Mouse (Mus musculus) T-helper 2 cell (primary cell): ENCODE measurements at regions not wholly inside any gene's neighbourhood (a gene's known extent, or its start where the extent isn't known, plus 50 kb on each side); places are given as distances from the start of the nearest gene placed in this dataset.

Experiments used
- in situ Hi-C: fragments of 300-600 bp; cut with MboI, MseI; formaldehyde crosslinking; loops from one replicate; pipeline ENCODE4 v1.15.1; 2025; ENCODE audit warnings: high pct_unique_total_duplicates

- in situ Hi-C loops, result no loop called here
These were observed 69.5 kb downstream of the Ephb3 start for GRCm38 (mm10) chr16:21274012-21274528.

GRCm38 (mm10) chr16:21277789-21278342 is 73.3 kb downstream of the Ephb3 start:
- in situ Hi-C loops, result no loop called here

GRCm38 (mm10) chr16:21278387-21278786 is 73.8 kb downstream of the Ephb3 start:
- in situ Hi-C loops, result no loop called here

GRCm38 (mm10) chr16:21280200-21280627 is 75.7 kb downstream of the Ephb3 start:
- in situ Hi-C loops, result no loop called here

GRCm38 (mm10) chr16:21281958-21282730 is 77.6 kb downstream of the Ephb3 start:
- in situ Hi-C loops, result no loop called here

GRCm38 (mm10) chr16:21286099-21286498 is 81.5 kb downstream of the Ephb3 start:
- in situ Hi-C loops, result loop anchor here (5.0 kb wide), 1 partner anchor 36 kb away; no protein-coding TSS in a partner anchor

GRCm38 (mm10) chr16:21289528-21289927 is 85.0 kb downstream of the Ephb3 start:
- in situ Hi-C loops, result loop anchor here (5.0 kb wide), 1 partner anchor 33 kb away; no protein-coding TSS in a partner anchor

- in situ Hi-C loops, result no loop called here
These were observed 88.5 kb downstream of the Ephb3 start for GRCm38 (mm10) chr16:21293010-21293409.

GRCm38 (mm10) chr16:21293569-21293968 is 89.0 kb downstream of the Ephb3 start:
- in situ Hi-C loops, result no loop called here

GRCm38 (mm10) chr16:21294677-21295411 is 90.3 kb downstream of the Ephb3 start:
- in situ Hi-C loops, result no loop called here

- in situ Hi-C loops, result no loop called here
These were observed 91.6 kb downstream of the Ephb3 start for GRCm38 (mm10) chr16:21295956-21296733.

- in situ Hi-C loops, result no loop called here
These were observed 92.2 kb downstream of the Ephb3 start for GRCm38 (mm10) chr16:21296786-21297185.

GRCm38 (mm10) chr16:21298866-21299265 is 94.3 kb downstream of the Ephb3 start:
- in situ Hi-C loops, result no loop called here

GRCm38 (mm10) chr16:21305859-21306258 is 101.3 kb downstream of the Ephb3 start:
- in situ Hi-C loops, result no loop called here

- in situ Hi-C loops, result no loop called here
These were observed 104.0 kb downstream of the Ephb3 start for GRCm38 (mm10) chr16:21308513-21308912.

GRCm38 (mm10) chr16:21310636-21311615 is 106.4 kb downstream of the Ephb3 start:
- in situ Hi-C loops, result no loop called here

- in situ Hi-C loops, result no loop called here
These were observed 107.2 kb downstream of the Ephb3 start for GRCm38 (mm10) chr16:21311781-21312180.

GRCm38 (mm10) chr16:21315751-21316151 is 107.2 kb upstream of the Vps8 start:
- in situ Hi-C loops, result no loop called here

GRCm38 (mm10) chr16:21318009-21318639 is 104.8 kb upstream of the Vps8 start:
- in situ Hi-C loops, result no loop called here
